Mouse (Mus musculus): ENCODE measurements at regions not wholly inside any gene's neighbourhood (a gene's known extent, or its start where the extent isn't known, plus 50 kb on each side); places are given as distances from the start of the nearest gene placed in this dataset.

DNA sequence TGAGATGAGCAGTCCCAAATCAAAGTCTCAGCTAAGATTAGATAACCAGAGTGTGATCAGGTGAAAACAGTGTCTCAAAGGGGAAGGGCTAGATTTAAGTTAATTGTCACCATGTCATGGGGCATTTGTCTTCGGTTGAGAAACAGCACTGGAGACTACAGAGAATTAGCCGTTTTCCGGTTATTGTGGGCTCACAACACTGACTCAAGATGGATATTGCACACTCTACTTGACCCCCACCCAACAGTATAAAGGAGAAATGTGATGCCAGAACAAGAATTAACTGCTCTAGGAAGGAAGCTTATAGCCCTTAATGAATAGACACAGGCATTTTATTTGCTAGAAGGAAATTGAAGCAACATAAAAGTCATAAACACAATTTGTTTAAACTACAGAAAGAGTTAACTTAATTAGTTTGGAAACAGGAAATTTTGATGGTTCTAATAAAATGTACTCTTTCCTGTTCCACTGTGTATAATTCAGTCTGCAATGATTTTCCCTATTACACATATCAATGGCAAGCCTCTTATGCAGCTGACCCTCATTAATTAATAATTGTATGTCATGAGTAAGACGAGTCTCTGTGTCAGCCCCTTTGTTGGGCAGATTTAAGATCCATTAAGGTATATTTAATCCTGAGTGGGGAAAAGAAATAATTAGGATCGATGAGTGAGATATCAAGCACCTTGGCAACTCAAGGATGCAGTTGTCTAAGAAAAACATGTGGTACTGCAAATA lies 277.4 kb upstream of the Tmeff2 start:
- Histone ChIP-seq H3K27ac (no peak overlapping the region), H3K4me3 (no peak overlapping the region)
- DNase-seq (ENCODE audit: low spot score in 2 of 2) = no peak
- TF ChIP-seq CTCF (conservative IDR thresholded peaks at IDR 0.05) = no peak

DNA sequence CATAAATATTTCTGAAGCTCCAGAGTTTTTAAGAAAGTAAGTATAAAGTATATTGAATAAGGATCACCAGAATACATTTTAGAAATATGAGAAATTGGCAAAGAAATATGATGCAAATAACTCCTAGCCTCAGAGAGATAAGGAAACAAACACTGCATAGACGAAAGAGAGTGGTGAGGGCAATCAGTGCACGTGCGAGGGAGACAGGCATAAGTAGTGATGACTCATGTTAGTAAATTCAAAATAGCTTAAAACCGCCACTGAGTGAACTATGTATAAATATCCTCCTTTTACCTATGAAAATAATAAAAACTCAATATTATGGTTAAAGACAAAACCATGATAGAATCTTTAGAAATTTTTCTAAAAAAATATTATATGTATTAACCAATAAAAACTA lies 271.4 kb upstream of the Tmeff2 start:
- Histone ChIP-seq H3K4me3 (no peak overlapping the region), H3K27ac (no peak overlapping the region)
- no peak for TF ChIP-seq CTCF (conservative IDR thresholded peaks at IDR 0.05)
- no peak for DNase-seq (ENCODE audit: low spot score in 2 of 2)

DNA sequence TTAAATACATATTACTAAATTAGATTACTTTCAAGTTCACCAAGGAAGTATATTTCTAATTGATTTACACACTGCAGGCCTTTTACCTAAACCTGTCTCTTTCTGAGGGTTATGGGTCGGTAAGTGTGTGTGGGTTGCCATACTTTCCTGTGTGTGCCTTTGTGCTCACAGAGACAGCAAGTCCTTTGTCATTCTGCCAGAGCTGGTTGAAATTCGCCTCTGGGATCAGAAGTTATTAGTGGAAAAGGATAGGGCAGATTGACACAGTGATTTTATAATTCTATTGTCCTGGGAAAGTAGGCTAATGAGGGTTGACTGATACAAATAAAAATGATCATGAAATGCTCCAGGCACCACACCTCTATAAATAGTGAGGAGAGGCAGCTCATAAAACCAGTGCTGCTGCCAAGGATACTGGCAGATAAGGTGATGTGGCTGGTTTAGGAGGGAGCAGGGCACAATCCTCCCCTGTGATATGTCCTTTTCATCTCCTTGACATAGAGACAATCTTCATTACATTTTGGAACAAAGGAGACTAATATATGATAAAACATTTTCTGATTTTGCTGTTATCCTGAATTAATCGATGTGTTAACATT lies 270.9 kb upstream of the Tmeff2 start:
- no peak overlapping the region for H3K4me3 ChIP-seq
- DNase-seq (ENCODE audit: low spot score in 2 of 2) = no peak
- no peak for TF ChIP-seq CTCF (conservative IDR thresholded peaks at IDR 0.05)
- no peak overlapping the region for H3K27ac ChIP-seq

DNA sequence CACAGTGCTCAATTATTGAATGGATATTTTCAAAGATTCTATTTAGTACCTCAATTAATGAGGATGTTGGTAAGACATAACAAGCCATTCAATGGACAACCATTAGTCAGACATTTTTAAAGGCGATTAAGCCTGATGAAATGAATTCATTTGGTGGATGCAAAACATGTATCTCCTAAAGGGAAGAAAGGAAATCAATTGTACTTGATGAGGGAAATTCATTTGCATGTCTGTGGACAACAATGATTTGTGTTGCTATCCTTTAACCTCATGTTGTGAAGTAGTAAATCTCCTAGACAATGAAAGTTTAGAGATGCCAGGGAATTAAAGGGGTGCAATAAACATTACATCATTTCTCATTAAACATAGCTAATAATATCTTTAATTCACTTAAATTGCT lies 262.5 kb upstream of the Tmeff2 start:
- TF ChIP-seq CTCF (conservative IDR thresholded peaks at IDR 0.05) = no peak
- Histone ChIP-seq H3K27ac (no peak overlapping the region), H3K4me3 (no peak overlapping the region)
- no peak for DNase-seq (ENCODE audit: low spot score in 2 of 2)

DNA sequence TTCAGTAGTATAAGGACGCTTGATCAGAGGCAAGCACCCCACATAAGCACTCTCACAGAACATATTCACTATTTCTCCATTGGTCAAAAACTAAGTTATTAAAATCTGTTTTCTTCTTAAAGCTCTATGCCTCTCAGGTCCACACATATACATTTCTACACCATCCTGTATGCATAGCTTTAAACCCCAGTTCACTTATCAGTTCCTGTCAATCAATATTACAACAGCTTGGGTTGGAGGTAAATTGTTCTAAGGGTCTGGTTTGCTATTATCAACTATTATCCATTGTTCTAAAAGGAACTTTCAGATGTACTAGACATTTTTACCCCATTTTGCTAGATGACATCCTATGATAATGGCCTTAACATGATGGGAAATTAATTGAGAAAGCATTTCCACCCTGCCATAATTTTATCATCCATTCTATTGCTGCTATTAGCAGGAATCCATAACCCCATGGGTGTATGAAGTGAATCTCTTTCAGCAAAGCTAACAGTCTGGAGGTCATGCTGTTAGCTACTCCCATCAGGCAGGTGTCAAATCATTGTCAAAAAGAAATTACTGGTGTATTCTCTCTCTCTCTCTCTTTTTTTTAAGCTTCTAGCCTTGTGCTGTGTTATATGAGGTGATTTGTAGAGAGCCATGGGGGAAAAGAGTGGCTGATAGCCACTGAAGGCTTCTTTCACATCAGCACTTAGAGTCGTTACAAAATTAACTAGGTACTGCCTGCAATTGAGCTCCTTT lies 253.3 kb upstream of the Tmeff2 start:
- no peak for TF ChIP-seq CTCF (conservative IDR thresholded peaks at IDR 0.05)
- Histone ChIP-seq H3K4me3 (no peak overlapping the region), H3K27ac (no peak overlapping the region)
- DNase-seq (ENCODE audit: low spot score in 2 of 2) = no peak

DNA sequence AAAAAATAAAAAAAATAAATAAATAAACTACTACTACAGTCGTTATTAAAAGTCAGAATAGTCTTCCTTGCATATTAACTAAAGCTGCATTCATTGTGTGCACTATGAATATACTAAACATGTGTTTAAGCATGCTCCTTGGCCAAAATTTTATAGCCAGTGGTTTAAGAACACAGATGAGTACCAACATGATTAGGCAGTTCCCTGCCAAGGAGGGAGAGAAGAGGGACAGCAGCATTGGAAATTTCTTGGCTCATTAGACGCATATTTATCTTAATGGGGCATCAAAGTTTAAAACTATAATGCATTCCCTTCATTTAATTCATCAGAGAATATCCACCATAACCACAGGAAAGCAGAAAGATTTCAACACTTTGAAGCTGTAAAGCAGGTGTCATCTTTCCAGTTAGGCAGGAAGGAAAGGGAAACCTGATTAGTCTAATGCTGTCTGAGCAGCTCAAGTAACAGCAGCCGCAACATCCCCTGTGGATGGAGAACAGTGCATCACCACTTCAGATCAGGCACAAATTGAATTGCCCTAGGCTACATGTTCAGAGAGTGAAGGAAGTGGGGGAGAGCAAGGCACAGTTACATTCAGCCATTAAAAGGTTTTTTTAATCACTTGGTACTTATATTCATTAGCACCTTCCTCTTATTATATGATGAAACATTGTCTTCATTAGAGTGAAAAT lies 248.3 kb upstream of the Tmeff2 start:
- TF ChIP-seq CTCF (conservative IDR thresholded peaks at IDR 0.05) = no peak
- Histone ChIP-seq H3K27ac (no peak overlapping the region), H3K4me3 (no peak overlapping the region)
- DNase-seq (ENCODE audit: low spot score in 2 of 2) = no peak

DNA sequence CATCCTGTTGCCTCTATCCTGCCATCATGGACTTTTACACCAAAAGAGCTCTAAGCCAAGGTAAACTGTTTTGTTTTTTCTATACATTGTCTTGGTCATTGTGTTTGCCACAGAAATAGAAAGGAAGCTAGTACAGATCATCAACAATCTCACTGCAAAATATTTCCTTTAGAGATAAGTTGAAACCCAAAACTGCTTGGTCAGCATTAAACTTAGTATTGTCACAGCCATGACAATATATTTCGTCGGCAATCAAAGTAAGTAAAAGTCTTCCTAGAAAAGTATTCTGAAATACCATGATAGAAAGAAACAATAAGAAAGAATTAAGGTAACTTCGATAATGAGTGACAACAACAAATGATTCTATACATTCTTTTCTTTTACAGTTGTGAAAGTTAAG lies 235.3 kb upstream of the Tmeff2 start:
- Histone ChIP-seq H3K4me3 (no peak overlapping the region), H3K27ac (no peak overlapping the region)
- DNase-seq (ENCODE audit: low spot score in 2 of 2) = no peak
- TF ChIP-seq CTCF (conservative IDR thresholded peaks at IDR 0.05) = no peak

DNA sequence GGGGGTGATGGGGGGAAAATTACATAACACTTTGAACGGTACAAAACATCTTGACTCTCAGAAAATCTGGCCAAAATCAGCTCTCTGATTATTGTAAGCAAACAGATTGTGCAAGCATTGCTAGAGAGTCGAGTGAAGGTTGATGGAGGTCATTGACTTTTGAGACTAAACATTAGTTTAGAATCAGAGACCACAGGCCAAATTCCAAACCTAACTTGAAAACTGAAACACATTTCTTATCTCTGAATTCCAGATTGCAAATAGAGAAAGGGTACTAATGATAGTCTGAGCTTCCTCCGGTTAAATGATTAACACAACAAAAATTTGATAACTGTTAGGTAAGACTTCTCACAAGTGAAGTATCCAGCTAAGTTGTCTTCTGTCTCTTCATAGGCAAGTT lies 217.5 kb upstream of the Tmeff2 start:
- Histone ChIP-seq H3K4me3 (no peak overlapping the region), H3K27ac (no peak overlapping the region)
- DNase-seq (ENCODE audit: low spot score in 2 of 2) = no peak
- no peak for TF ChIP-seq CTCF (conservative IDR thresholded peaks at IDR 0.05)

DNA sequence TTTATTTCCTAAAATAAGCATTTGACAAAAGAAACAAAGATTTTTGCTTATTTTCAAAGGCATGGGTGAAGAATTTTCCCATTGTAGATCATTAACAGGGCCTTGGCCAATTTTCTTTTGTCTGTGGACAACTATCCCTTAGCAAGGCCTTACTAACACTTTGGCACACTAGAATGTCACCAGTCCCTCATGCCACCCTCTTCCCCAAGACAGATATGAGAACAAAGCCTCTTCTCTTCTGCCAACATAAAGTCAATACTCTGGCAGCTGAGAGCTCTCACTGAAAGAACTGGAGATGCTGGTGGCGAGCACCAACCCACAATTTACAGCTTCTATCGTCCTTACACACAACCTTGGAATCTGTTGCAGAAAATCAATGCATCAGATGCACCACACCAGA lies 215.1 kb upstream of the Tmeff2 start:
- DNase-seq (ENCODE audit: low spot score in 2 of 2) = no peak
- Histone ChIP-seq H3K4me3 (no peak overlapping the region), H3K27ac (peak overlapping the region; percentile 59; the same call in 1 of the 2 replicates)
- no peak for TF ChIP-seq CTCF (conservative IDR thresholded peaks at IDR 0.05)

DNA sequence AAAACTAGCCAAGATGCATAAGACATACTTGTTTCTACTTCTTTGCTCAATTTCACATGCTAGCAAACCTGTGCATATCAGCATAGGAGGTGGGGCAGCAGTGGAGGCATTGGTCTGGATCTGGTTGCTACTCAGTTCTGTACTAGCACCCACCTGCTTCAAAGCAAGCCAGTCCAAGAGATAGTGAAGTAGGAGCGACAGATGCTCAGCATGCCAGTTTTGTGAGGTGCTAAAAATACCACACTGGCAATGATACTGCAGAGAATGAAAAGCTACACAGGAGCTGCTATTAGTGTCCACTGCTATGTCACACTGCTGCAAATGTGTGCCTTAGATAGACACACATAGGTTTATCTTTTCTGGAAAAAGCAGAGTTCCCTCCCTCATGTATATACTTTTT lies 203.5 kb upstream of the Tmeff2 start:
- no peak for TF ChIP-seq CTCF (conservative IDR thresholded peaks at IDR 0.05)
- DNase-seq (ENCODE audit: low spot score in 2 of 2) = no peak
- Histone ChIP-seq H3K4me3 (no peak overlapping the region), H3K27ac (no peak overlapping the region)

DNA sequence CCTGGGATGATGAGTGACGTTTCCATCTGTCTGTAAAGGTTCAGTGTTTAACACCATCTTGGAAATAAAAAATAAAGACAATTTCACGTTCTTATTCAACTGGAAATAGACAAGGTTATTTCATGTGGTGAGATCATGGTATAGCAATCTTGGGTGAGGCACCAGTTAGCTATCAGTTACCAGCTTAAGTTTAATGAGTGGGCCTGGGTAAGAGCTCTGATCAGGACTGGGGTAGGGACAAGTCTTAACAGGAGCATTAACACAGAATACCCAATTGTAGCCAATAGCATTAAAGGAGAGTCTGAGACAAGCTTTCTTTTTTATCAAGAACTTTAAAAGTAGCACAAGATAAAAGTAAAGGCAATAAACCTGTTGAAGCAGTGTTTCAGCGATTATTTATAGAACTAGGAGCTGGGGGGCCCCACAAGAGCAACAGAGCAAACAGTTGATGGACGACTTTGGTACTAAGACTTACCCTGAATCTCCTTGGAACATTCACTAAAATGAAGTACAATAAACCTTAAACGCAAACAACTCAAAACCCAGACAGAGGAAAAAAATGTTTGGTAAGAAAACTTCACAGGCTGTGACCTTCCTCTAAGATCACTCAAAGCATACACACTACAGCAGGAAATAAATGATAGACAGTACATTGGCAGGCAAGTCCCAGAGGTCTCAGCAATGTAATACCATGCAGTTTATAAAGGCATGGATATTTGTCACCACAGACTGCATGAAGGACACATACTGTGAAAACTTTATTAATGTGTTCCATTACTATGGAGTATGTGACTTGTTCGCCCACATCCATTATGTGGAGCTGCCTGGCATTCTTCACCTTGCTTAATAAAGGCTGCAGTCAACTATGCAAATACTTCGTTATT lies 202.9 kb upstream of the Tmeff2 start:
- no peak overlapping the region for H3K27ac ChIP-seq
- DNase-seq (ENCODE audit: low spot score in 2 of 2) = no peak
- TF ChIP-seq CTCF (conservative IDR thresholded peaks at IDR 0.05) = no peak
- no peak overlapping the region for H3K4me3 ChIP-seq

DNA sequence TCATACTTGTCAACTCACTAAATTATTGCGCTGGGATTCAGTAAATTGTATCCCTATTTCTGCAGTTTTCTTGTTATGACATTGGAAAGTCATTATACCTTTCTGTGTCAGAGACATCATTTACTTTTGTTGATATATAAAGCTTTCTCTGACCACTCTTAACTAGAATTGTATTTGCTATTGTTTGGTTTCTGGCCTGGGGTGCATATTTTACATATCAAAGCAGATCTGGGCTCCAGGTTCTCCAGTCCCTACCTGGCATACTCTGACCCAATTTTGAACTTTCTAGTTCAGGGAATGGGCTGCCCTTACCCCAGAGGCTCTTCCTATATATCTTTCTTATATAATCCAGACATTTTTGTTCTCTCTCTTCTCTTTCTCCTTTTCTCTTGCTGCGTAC lies 195.8 kb upstream of the Tmeff2 start:
- Histone ChIP-seq H3K4me3 (no peak overlapping the region), H3K27ac (no peak overlapping the region)
- no peak for TF ChIP-seq CTCF (conservative IDR thresholded peaks at IDR 0.05)

More for the DNA sequence above, 195.8 kb upstream of the Tmeff2 start:
- no peak for DNase-seq (ENCODE audit: low spot score in 2 of 2)
